19 mouse cellular contexts compared by ENCODE assay signal in genomic region chr5:148807612-148808011, GRCm38 (mm10).
A peak's percentile ranks its signal among the peaks of the same experiment; 100 is the strongest.
DNase-seq lines count a peak whose midpoint lies in the region; ATAC-seq and TF ChIP-seq lines count a peak whose summit lies in the region.
"Had no signal": no experiment of that assay in that cellular context is flagged by ENCODE, and none has a peak within 500 bp of the region (broad histone marks: within the 10 kb centered on the region; RNA-seq: fewer than 3 reads in every experiment).

No protein-coding gene starts in this region.

- H3K36me3 ChIP-seq in kidney, postnatal 0 days (ENCODE audit: insufficient read depth, low read length) = no peaks in the 10 kb centered on the region
- no peaks in the 10 kb centered on the region for H3K36me3 ChIP-seq in testis, adult 2 months (ENCODE audit: control insufficient read depth, insufficient read depth, low read length)
- H3K36me3 ChIP-seq: embryonic facial prominence, embryonic 13.5 days; forebrain, embryonic 15.5 days; heart, embryonic 15.5 days; limb, embryonic 12.5 days; liver, embryonic 15.5 days had no signal

- H3K27me3 ChIP-seq in cerebellum, adult 2 months (ENCODE audit: control insufficient read depth, insufficient read depth, low read length) = no peaks in the 10 kb centered on the region
- no peaks in the 10 kb centered on the region for H3K27me3 ChIP-seq in kidney, postnatal 0 days (ENCODE audit: insufficient read depth, low read length)
- no peaks in the 10 kb centered on the region for H3K27me3 ChIP-seq in testis, adult 2 months (ENCODE audit: control insufficient read depth, insufficient read depth, low read length)
- H3K27me3 ChIP-seq: forebrain, embryonic 15.5 days; heart, embryonic 15.5 days had no signal

- H3K9me3 ChIP-seq in kidney, postnatal 0 days (replicated peaks; ENCODE audit: low read length) = no peaks in the 10 kb centered on the region
- H3K9me3 ChIP-seq: embryonic facial prominence, embryonic 13.5 days; forebrain, embryonic 15.5 days; heart, embryonic 15.5 days; liver, embryonic 15.5 days had no signal

- no peak overlapping the region for H3K4me2 ChIP-seq in kidney, postnatal 0 days (ENCODE audit: low read length)
- H3K4me2 ChIP-seq: forebrain, embryonic 15.5 days; limb, embryonic 12.5 days; liver, embryonic 15.5 days had no signal

- no peak for DNase-seq in cerebellum, adult 2 months
- no peak for DNase-seq in kidney, postnatal 0 days (ENCODE audit: low spot score)
- DNase-seq in kidney, adult 11 months = no peak
- no peak for DNase-seq in testis, postnatal 10 days (ENCODE audit: low spot score)
- no peak for DNase-seq in frontal cortex, postnatal 10 days (ENCODE audit: low spot score in 2 of 2)
- DNase-seq: cerebellum, adult 11 months; right cerebral cortex, postnatal 25 days; thymus, postnatal 36 days had no signal

- H3K4me3 ChIP-seq in cerebellum, adult 2 months (replicated peaks; ENCODE audit: insufficient read depth, low read depth, low read length) = no peak overlapping the region
- no peak overlapping the region for H3K4me3 ChIP-seq in kidney, postnatal 0 days (replicated peaks; ENCODE audit: low read depth, low read length)
- H3K4me3 ChIP-seq in testis, adult 2 months (ENCODE audit: control insufficient read depth, low read depth, low read length) = no peak overlapping the region
- H3K4me3 ChIP-seq: embryonic facial prominence, embryonic 13.5 days; forebrain, embryonic 15.5 days; heart, embryonic 15.5 days; limb, embryonic 12.5 days; liver, embryonic 15.5 days; megakaryocyte, embryonic 14.5 days had no signal

- TF ChIP-seq POLR2A in cerebellum, adult 2 months (IDR thresholded peaks at IDR 0.05; ENCODE audit: borderline replicate concordance, insufficient read depth, low read length) = no peak
- TF ChIP-seq POLR2A in testis, adult 2 months (IDR thresholded peaks at IDR 0.05; ENCODE audit: control insufficient read depth, low read depth, low read length) = no peak

- 94% methylated on average over 4 of the region's 4 CpGs for WGBS in cerebellum, adult 2 months
- 98% methylated on average over 4 of the region's 4 CpGs for WGBS in kidney, postnatal 0 days

- ATAC-seq in cerebellum, adult (ENCODE audit: insufficient number of reproducible peaks, low FRiP score, low TSS enrichment) = no peak
- ATAC-seq in kidney, postnatal 0 days (replicated peaks; ENCODE audit: low FRiP score, low read depth) = no peak
- ATAC-seq in megakaryocyte progenitor cell, adult 5-6 weeks (replicated peaks; ENCODE audit: poor library complexity) = no peak
- ATAC-seq: activated CD4-positive, CD25-positive, alpha-beta regulatory T cell, adult 4 months; CD4-positive, CD25-positive, alpha-beta regulatory T cell, adult 4 months had no signal

- peaks cover 3% of the 10 kb centered on the region for H3K4me1 ChIP-seq in cerebellum, adult 2 months (ENCODE audit: control insufficient read depth, insufficient read depth, low read length)
- H3K4me1 ChIP-seq in kidney, postnatal 0 days (replicated peaks; ENCODE audit: insufficient read depth, low read length) = no peaks in the 10 kb centered on the region
- peaks cover 15% of the 10 kb centered on the region for H3K4me1 ChIP-seq in testis, adult 2 months (ENCODE audit: control insufficient read depth, insufficient read depth, low read length)

- no peak overlapping the region for H3K27ac ChIP-seq in cerebellum, adult 2 months (ENCODE audit: insufficient read depth, low read length)
- no peak overlapping the region for H3K27ac ChIP-seq in kidney, postnatal 0 days
- H3K27ac ChIP-seq in testis, adult 2 months (ENCODE audit: control insufficient read depth, insufficient read depth, low read depth, low read length) = no peak overlapping the region
- H3K27ac ChIP-seq: embryonic facial prominence, embryonic 13.5 days; forebrain, embryonic 15.5 days; heart, embryonic 15.5 days; limb, embryonic 12.5 days; liver, embryonic 15.5 days had no signal

- H3K9ac ChIP-seq in kidney, postnatal 0 days (ENCODE audit: low read depth, low read length) = no peak overlapping the region
- H3K9ac ChIP-seq: embryonic facial prominence, embryonic 13.5 days; forebrain, embryonic 15.5 days; heart, embryonic 15.5 days; limb, embryonic 12.5 days; liver, embryonic 15.5 days had no signal

- peak; percentile 17; the same call in 1 of the 2 replicates for TF ChIP-seq CTCF in cerebellum, adult 2 months (IDR thresholded peaks at IDR 0.05; ENCODE audit: borderline replicate concordance, insufficient read depth, low read depth, low read length)
- TF ChIP-seq CTCF in kidney, postnatal 0 days (IDR thresholded peaks at IDR 0.05; ENCODE audit: low read depth) = peak; percentile 20; the same call in 1 of the 2 replicates
- TF ChIP-seq CTCF in testis, adult 2 months (IDR thresholded peaks at IDR 0.05; ENCODE audit: control insufficient read depth, insufficient read depth, insufficient replicate concordance, low read depth, low read length) = peak; percentile 23; the same call in 1 of the 2 replicates
